Mouse (Mus musculus) liver, embryonic 11.5 days (tissue): ENCODE data around the gene Clhc1. TPM values are rescaled to one million over a fixed set of nuclear protein-coding genes. Genes with fewer than 3 reads are reported as not detected.
"Not testable (repeated sequence)": the region's sequence is repeated elsewhere in the genome, so short reads cannot be mapped to it uniquely, and the experiment has no call there.

Experiments
- ATAC-seq: fragments of 200-750 bp; cut with Nextera tagmentation; replicated peaks from 2 replicates; pipeline ENCODE4 v1.8.0; 2017; ENCODE audit warnings: moderate number of reproducible peaks, mild to moderate bottlenecking, moderate TSS enrichment, moderate library complexity; ENCODE audit not compliant: low FRiP score
- DNase-seq: peaks from one replicate; pipeline ENCODE4 v3.0.0-alpha.2; 2017; ENCODE audit warnings: low spot score
- H3K27ac ChIP-seq: fragments of 300-500 bp; sonication (generic); 2 replicates; pipeline ENCODE4 v1.5.1; 2014; ENCODE audit warnings: mild to moderate bottlenecking, low read depth, low read length, control low read depth
- H3K27me3 ChIP-seq: fragments of 300-500 bp; sonication (generic); replicated peaks from 2 replicates; pipeline ENCODE4 v1.6.1; 2014; ENCODE audit warnings: low read length, mixed read lengths; ENCODE audit not compliant: control insufficient read depth, insufficient read depth
- H3K36me3 ChIP-seq: fragments of 300-500 bp; sonication (generic); 2 replicates; pipeline ENCODE4 v1.6.1; 2014; ENCODE audit warnings: mild to moderate bottlenecking, low read length, moderate library complexity, mixed read lengths; ENCODE audit not compliant: control insufficient read depth, insufficient read depth
- H3K4me1 ChIP-seq: fragments of 300-500 bp; sonication (generic); replicated peaks from 2 replicates; pipeline ENCODE4 v1.6.1; 2014; ENCODE audit warnings: low read length, mixed read lengths; ENCODE audit not compliant: control insufficient read depth, insufficient read depth
- H3K4me2 ChIP-seq: fragments of 300-500 bp; sonication (generic); 2 replicates; pipeline ENCODE4 v1.6.1; 2014; ENCODE audit warnings: mild to moderate bottlenecking, control low read depth, moderate library complexity
- H3K4me3 ChIP-seq: fragments of 300-500 bp; sonication (generic); 2 replicates; pipeline ENCODE4 v1.5.1; 2014; ENCODE audit warnings: low read depth, low read length, control low read depth
- H3K9ac ChIP-seq: fragments of 300-500 bp; sonication (generic); 2 replicates; pipeline ENCODE4 v1.6.1; 2014; ENCODE audit warnings: low read depth, low read length, control low read depth
- H3K9me3 ChIP-seq: fragments of 300-500 bp; sonication (generic); 2 replicates; pipeline ENCODE4 v1.6.1; 2016; ENCODE audit warnings: low read length, inconsistent platforms, mixed read lengths; ENCODE audit not compliant: control insufficient read depth
- WGBS: fragments of 180-500 bp; shearing (Covaris S2); extraction: QIAGEN DNeasy Blood & Tissue Kit; methylation state at CpG from one replicate; pipeline ENCODE4 v1.1.7; 2014; 5-methylcytosine and 5-hydroxymethylcytosine counted together
- polyA plus RNA-seq: library from polyadenylated mRNA; unstranded; fragments of >200 nt; fragmentation: Nextera tagmentation; extraction: Ambion mirVana; gene quantifications from 2 replicates; pipeline ENCODE4 v1.2.1, GENCODE M21; 2014

Clhc1 gene
- polyA plus RNA-seq, 1 experiment from 2014 or later, result 0.10 TPM

GRCm38 (mm10) chr11:29525988-29526794 is 21.6 kb upstream of the Clhc1 start, which contains the start of gene Mtif2:
Mtif2 (plus strand) TSS chr11:29526408.
- Histone ChIP-seq H3K27me3 (no peaks in the 10 kb centered on the region), H3K27ac (peak within 1 kb of the TSS; percentile 84), H3K9me3 (no peaks in the 10 kb centered on the region), H3K4me2 (peak within 1 kb of the TSS; percentile 78), H3K4me3 (peak within 1 kb of the TSS; percentile 84), H3K9ac (peak within 1 kb of the TSS; percentile 84), H3K36me3 (no peaks in the 10 kb centered on the region), H3K4me1 (peaks cover 6% of the 10 kb centered on the region)
- WGBS, result 2% methylated on average over 47 of the region's 47 CpGs
- ATAC-seq (peak; percentile 97), DNase-seq (peak; percentile 91)

- 97% methylated on average over 1 of the region's 1 CpGs for WGBS
- H3K36me3 ChIP-seq, result peaks cover 33% of the 10 kb centered on the region
- H3K4me3 ChIP-seq, result no peak overlapping the region
- H3K4me1 ChIP-seq, result no peaks in the 10 kb centered on the region
- DNase-seq (no peak), ATAC-seq (no peak)
- no peaks in the 10 kb centered on the region for H3K9me3 ChIP-seq
- no peaks in the 10 kb centered on the region for H3K27me3 ChIP-seq
- H3K9ac ChIP-seq, result no peak overlapping the region
- no peak overlapping the region for H3K27ac ChIP-seq
- no peak overlapping the region for H3K4me2 ChIP-seq
Observed at GRCm38 (mm10) chr11:29538201-29538600, 9.5 kb upstream of the Clhc1 start.

- Histone ChIP-seq H3K9me3 (no peaks in the 10 kb centered on the region), H3K4me3 (no peak overlapping the region), H3K4me1 (peaks cover 6% of the 10 kb centered on the region), H3K27ac (no peak overlapping the region), H3K4me2 (no peak overlapping the region), H3K36me3 (peaks cover 34% of the 10 kb centered on the region), H3K27me3 (no peaks in the 10 kb centered on the region), H3K9ac (no peak overlapping the region)
- no peak for DNase-seq
- ATAC-seq, result no peak
- 86% methylated on average over 3 of the region's 3 CpGs for WGBS
Observed at GRCm38 (mm10) chr11:29544225-29544945, 3.4 kb upstream of the Clhc1 start.

- H3K9ac ChIP-seq, H3K4me2 ChIP-seq, H3K4me1 ChIP-seq, DNase-seq, H3K27me3 ChIP-seq, ATAC-seq, H3K27ac ChIP-seq, H3K9me3 ChIP-seq: not testable (repeated sequence)
- peaks cover 33% of the 10 kb centered on the region for H3K36me3 ChIP-seq
- whole genome bisulfite sequencing, result 80% methylated on average over 4 of the region's 4 CpGs
- H3K4me3 ChIP-seq, result 0 out of 2 replicates have a peak overlapping the region, but pooled peaks have one; percentile 62
Observed at GRCm38 (mm10) chr11:29545150-29545752, 2.5 kb upstream of the Clhc1 start.

- DNase-seq, ATAC-seq: not testable (repeated sequence)
Observed at GRCm38 (mm10) chr11:29546297-29546696, 1.5 kb upstream of the Clhc1 start.

GRCm38 (mm10) chr11:29546762-29547161 is 988 bp upstream of the Clhc1 start:
- no peaks in the 10 kb centered on the region for H3K9me3 ChIP-seq
- peak overlapping the region; percentile 86 for H3K4me2 ChIP-seq
- peak overlapping the region; percentile 90 for H3K9ac ChIP-seq
- peaks cover 6% of the 10 kb centered on the region for H3K4me1 ChIP-seq
- ATAC-seq (no peak), DNase-seq (no peak)
- peak overlapping the region; percentile 87 for H3K27ac ChIP-seq
- WGBS, result 8% methylated on average over 2 of the region's 2 CpGs
- H3K27me3 ChIP-seq, result no peaks in the 10 kb centered on the region
- H3K4me3 ChIP-seq, result peak overlapping the region; percentile 62
- H3K36me3 ChIP-seq, result peaks cover 25% of the 10 kb centered on the region

More at GRCm38 (mm10) chr11:29546297-29546696, 1.5 kb upstream of the Clhc1 start:
- Histone ChIP-seq H3K4me3 (peak overlapping the region; percentile 62), H3K9ac (peak overlapping the region; percentile 90), H3K27ac (peak overlapping the region; percentile 87), H3K36me3 (peaks cover 29% of the 10 kb centered on the region), H3K4me2 (peak overlapping the region; percentile 86)
- WGBS, result 64% methylated on average over 2 of the region's 2 CpGs
- H3K9me3 ChIP-seq, H3K27me3 ChIP-seq, H3K4me1 ChIP-seq: not testable (repeated sequence)

GRCm38 (mm10) chr11:29547249-29547751 is 450 bp upstream of the Clhc1 start:
- no peaks in the 10 kb centered on the region for H3K9me3 ChIP-seq
- H3K4me2 ChIP-seq, result peak overlapping the region; percentile 86
- peaks cover 23% of the 10 kb centered on the region for H3K36me3 ChIP-seq
- ATAC-seq, result peak; percentile 25
- H3K4me1 ChIP-seq, result peaks cover 6% of the 10 kb centered on the region
- DNase-seq, result no peak
- H3K9ac ChIP-seq, result peak overlapping the region; percentile 90
- H3K27me3 ChIP-seq, result no peaks in the 10 kb centered on the region
- H3K4me3 ChIP-seq, result peak overlapping the region; percentile 62
- H3K27ac ChIP-seq, result peak overlapping the region; percentile 87
- under 1% methylated on average over 27 of the region's 27 CpGs for WGBS
